Mouse (Mus musculus) lung, postnatal 36 days (tissue): Measurements from ENCODE around the gene Alkbh1.

Source experiments
- DNase-seq: peaks from one replicate; pipeline ENCODE4 v3.0.0; 2022; ENCODE audit warnings: mixed read lengths

Alkbh1 gene

GRCm38 (mm10) chr12:87380586-87381379, 63.0 kb downstream of the Alkbh1 start:
- no peak for DNase-seq

- no peak for DNase-seq
Measured at GRCm38 (mm10) chr12:87379496-87379895, 64.3 kb downstream of the Alkbh1 start.
